In genomic region chr11:110396085-110396484, GRCm38 (mm10) we compare ENCODE assay signal across 9 mouse cellular contexts. TPM values are rescaled to one million over a fixed set of nuclear protein-coding genes. Genes with fewer than 3 reads are reported as not detected.
DNase-seq lines count a peak whose midpoint lies in the region; ATAC-seq lines count a peak whose summit lies in the region.
"Had no signal": no experiment of that assay in that cellular context is flagged by ENCODE, and none has a peak within 500 bp of the region (broad histone marks: within the 10 kb centered on the region; RNA-seq: fewer than 3 reads in every experiment).

No protein-coding gene starts in this region.

- DNase-seq in layer of hippocampus, adult 11-12 months (ENCODE audit: low spot score), result peak; percentile 22
- DNase-seq in layer of hippocampus, adult 9-10 months (ENCODE audit: low spot score), result no peak
- peak; percentile 28 for DNase-seq in embryonic facial prominence, embryonic 14.5 days (ENCODE audit: low spot score)
- DNase-seq in urinary bladder, postnatal 36 days (ENCODE audit: low spot score in 2 of 2), result no peak
- no peak for DNase-seq in kidney, postnatal 25 days
- DNase-seq: cerebellum, adult 2 months had no signal

- ATAC-seq in embryonic facial prominence, embryonic 14.5 days (ENCODE audit: low read depth), result no peak
- no peak for ATAC-seq in hindbrain, embryonic 16.5 days
- ATAC-seq in neural tube, embryonic 12.5 days (ENCODE audit: low FRiP score, low read depth), result peak; percentile 37; the same call in 1 of the 2 replicates

- 0 out of 2 replicates have a peak overlapping the region, but pooled peaks have one; percentile 6 for H3K9ac ChIP-seq in embryonic facial prominence, embryonic 14.5 days (ENCODE audit: low read depth, low read length)
- peak overlapping the region; percentile 4; the same call in 1 of the 2 replicates for H3K9ac ChIP-seq in hindbrain, embryonic 16.5 days (ENCODE audit: low read depth, low read length)
- H3K9ac ChIP-seq in neural tube, embryonic 12.5 days, result 0 out of 2 replicates have a peak overlapping the region, but pooled peaks have one; percentile 18

- WGBS in embryonic facial prominence, embryonic 14.5 days, result 45% methylated on average over 19 of the region's 19 CpGs
- WGBS in hindbrain, embryonic 16.5 days, result 11% methylated on average over 19 of the region's 19 CpGs
- 24% methylated on average over 19 of the region's 19 CpGs for WGBS in neural tube, embryonic 12.5 days

- no peaks in the 10 kb centered on the region for H3K36me3 ChIP-seq in embryonic facial prominence, embryonic 14.5 days (ENCODE audit: control insufficient read depth, insufficient read depth, low read length)
- H3K36me3 ChIP-seq in hindbrain, embryonic 16.5 days (ENCODE audit: control insufficient read depth, insufficient read depth, low read length), result no peaks in the 10 kb centered on the region
- no peaks in the 10 kb centered on the region for H3K36me3 ChIP-seq in neural tube, embryonic 12.5 days

- H3K27ac ChIP-seq in embryonic facial prominence, embryonic 14.5 days (replicated peaks; ENCODE audit: low read depth, low read length), result no peak overlapping the region
- no peak overlapping the region for H3K27ac ChIP-seq in hindbrain, embryonic 16.5 days (ENCODE audit: low read depth, low read length)
- no peak overlapping the region for H3K27ac ChIP-seq in neural tube, embryonic 12.5 days
- H3K27ac ChIP-seq: kidney, postnatal 0 days had no signal

- no peaks in the 10 kb centered on the region for H3K9me3 ChIP-seq in embryonic facial prominence, embryonic 14.5 days (ENCODE audit: control insufficient read depth, low read length)
- no peaks in the 10 kb centered on the region for H3K9me3 ChIP-seq in hindbrain, embryonic 16.5 days (ENCODE audit: control insufficient read depth, low read length)
- H3K9me3 ChIP-seq in neural tube, embryonic 12.5 days, result no peaks in the 10 kb centered on the region

- H3K4me2 ChIP-seq in embryonic facial prominence, embryonic 14.5 days (ENCODE audit: low read depth, low read length), result peak overlapping the region; percentile 26
- peak overlapping the region; percentile 44 for H3K4me2 ChIP-seq in hindbrain, embryonic 16.5 days (ENCODE audit: low read length)
- peak overlapping the region; percentile 53 for H3K4me2 ChIP-seq in neural tube, embryonic 12.5 days (replicated peaks)

- no peaks in the 10 kb centered on the region for H3K27me3 ChIP-seq in embryonic facial prominence, embryonic 14.5 days (replicated peaks; ENCODE audit: control insufficient read depth, insufficient read depth, low read length)
- no peaks in the 10 kb centered on the region for H3K27me3 ChIP-seq in hindbrain, embryonic 16.5 days (replicated peaks; ENCODE audit: control insufficient read depth, insufficient read depth, low read length)
- H3K27me3 ChIP-seq in neural tube, embryonic 12.5 days (replicated peaks), result 0 out of 2 replicates have a peak, but pooled peaks cover 4% of the 10 kb centered on the region

- H3K4me1 ChIP-seq in embryonic facial prominence, embryonic 14.5 days (ENCODE audit: control insufficient read depth, insufficient read depth, low read length), result peaks cover 8% of the 10 kb centered on the region
- peaks cover 13% of the 10 kb centered on the region for H3K4me1 ChIP-seq in hindbrain, embryonic 16.5 days (ENCODE audit: control insufficient read depth, insufficient read depth, low read depth, low read length)
- peaks cover 12% of the 10 kb centered on the region for H3K4me1 ChIP-seq in neural tube, embryonic 12.5 days

- H3K4me3 ChIP-seq in embryonic facial prominence, embryonic 14.5 days (ENCODE audit: low read depth, low read length), result no peak overlapping the region
- peak overlapping the region; percentile 1; the same call in 1 of the 2 replicates for H3K4me3 ChIP-seq in hindbrain, embryonic 16.5 days (ENCODE audit: low read length)
- no peak overlapping the region for H3K4me3 ChIP-seq in neural tube, embryonic 12.5 days

RNA-seq across cellular contexts. Expression of gene Map2k6, which starts 2.8 kb away (rescaled TPM):
- 15.5 and 18.5 TPM in 2 replicates for polyA plus RNA-seq in embryonic facial prominence, embryonic 14.5 days (2014; fragmentation: Nextera tagmentation; extraction: Ambion mirVana)
- 24.4 and 26.9 TPM in 2 replicates for polyA plus RNA-seq in hindbrain, embryonic 16.5 days (2015; fragmentation: Nextera tagmentation; extraction: Ambion mirVana)
- 25.7 and 25.9 TPM in 2 replicates for polyA plus RNA-seq in neural tube, embryonic 12.5 days (2016; fragmentation: Nextera tagmentation; extraction: Ambion mirVana)

RNA-seq across cellular contexts. Expression of gene Abca5, which starts 58.6 kb away (rescaled TPM):
- polyA plus RNA-seq in embryonic facial prominence, embryonic 14.5 days (2014; fragmentation: Nextera tagmentation; extraction: Ambion mirVana), result 9.8 and 11.2 TPM in 2 replicates
- polyA plus RNA-seq in hindbrain, embryonic 16.5 days (2015; fragmentation: Nextera tagmentation; extraction: Ambion mirVana), result 10.2 and 11.2 TPM in 2 replicates
- polyA plus RNA-seq in neural tube, embryonic 12.5 days (2016; fragmentation: Nextera tagmentation; extraction: Ambion mirVana), result 5.7 and 5.8 TPM in 2 replicates

Comparison
In these comparisons a context has a peak if more than half of its experiments do, and no peak if none do; other contexts are left out.
1. DNase-seq: peak in layer of hippocampus, adult 11-12 months (single experiment) and embryonic facial prominence, embryonic 14.5 days (single experiment); none in layer of hippocampus, adult 9-10 months (single experiment), urinary bladder, postnatal 36 days (0 of 2) and kidney, postnatal 25 days (0 of 2).
2. Peak in every context shown above with its lines, with median percentiles within 50 percentile points of each other: H3K4me2 ChIP-seq and H3K9ac ChIP-seq.